28 mouse cellular contexts compared by ENCODE assay signal in genomic region chr10:53417015-53417414, GRCm38 (mm10). TPM values are rescaled to one million over a fixed set of nuclear protein-coding genes. Genes with fewer than 3 reads are reported as not detected.
DNase-seq lines count a peak whose midpoint lies in the region; ATAC-seq and TF ChIP-seq lines count a peak whose summit lies in the region.
"Had no signal": no experiment of that assay in that cellular context is flagged by ENCODE, and none has a peak within 500 bp of the region (broad histone marks: within the 10 kb centered on the region; RNA-seq: fewer than 3 reads in every experiment).

No protein-coding gene starts in this region.

- intact Hi-C loops in gastrocnemius, adult 2 months (cut with DNase I), result no loop called here
- intact Hi-C loops in left cerebral cortex, adult 2 months (cut with DNase I), result no loop called here
- intact Hi-C loops in left cerebral cortex, postnatal 10 days (cut with DNase I), result no loop called here

- no peak overlapping the region for H3K4me3 ChIP-seq in gastrocnemius, adult 2 months
- H3K4me3 ChIP-seq in left cerebral cortex, adult 2 months, result no peak overlapping the region
- no peak overlapping the region for H3K4me3 ChIP-seq in embryonic facial prominence, embryonic 14.5 days (ENCODE audit: low read depth, low read length)
- no peak overlapping the region for H3K4me3 ChIP-seq in forebrain, embryonic 16.5 days (replicated peaks; ENCODE audit: low read length)
- no peak overlapping the region for H3K4me3 ChIP-seq in midbrain, embryonic 10.5 days
- H3K4me3 ChIP-seq: embryonic facial prominence, embryonic 15.5 days; heart, embryonic 10.5 days; hindbrain, embryonic 10.5 days; myocyte; neural tube, embryonic 13.5 days; stomach, embryonic 15.5 days had no signal

- H3K27ac ChIP-seq in gastrocnemius, adult 2 months, result peak overlapping the region; percentile 6; the same call in 1 of the 2 replicates
- 0 out of 2 replicates have a peak overlapping the region, but pooled peaks have one; percentile 24 for H3K27ac ChIP-seq in left cerebral cortex, adult 2 months
- 0 out of 2 replicates have a peak overlapping the region, but pooled peaks have one; percentile 3 for H3K27ac ChIP-seq in embryonic facial prominence, embryonic 14.5 days (replicated peaks; ENCODE audit: low read depth, low read length)
- H3K27ac ChIP-seq in forebrain, embryonic 16.5 days (ENCODE audit: low read length), result no peak overlapping the region
- no peak overlapping the region for H3K27ac ChIP-seq in midbrain, embryonic 10.5 days (replicated peaks)
- H3K27ac ChIP-seq: embryonic facial prominence, embryonic 15.5 days; hindbrain, embryonic 10.5 days; stomach, embryonic 15.5 days had no signal

- WGBS in embryonic facial prominence, embryonic 14.5 days, result 56% methylated on average over 2 of the region's 2 CpGs
- WGBS in forebrain, embryonic 16.5 days, result 72% methylated on average over 2 of the region's 2 CpGs
- WGBS in midbrain, embryonic 10.5 days, result 81% methylated on average over 2 of the region's 2 CpGs

- H3K36me3 ChIP-seq in embryonic facial prominence, embryonic 14.5 days (ENCODE audit: control insufficient read depth, insufficient read depth, low read length), result no peaks in the 10 kb centered on the region
- no peaks in the 10 kb centered on the region for H3K36me3 ChIP-seq in forebrain, embryonic 16.5 days (ENCODE audit: control insufficient read depth, insufficient read depth)
- H3K36me3 ChIP-seq in midbrain, embryonic 10.5 days, result no peaks in the 10 kb centered on the region
- H3K36me3 ChIP-seq: embryonic facial prominence, embryonic 15.5 days; heart, embryonic 10.5 days; hindbrain, embryonic 10.5 days; neural tube, embryonic 13.5 days; stomach, embryonic 15.5 days had no signal

- no peak for TF ChIP-seq CTCF in gastrocnemius, adult 2 months (IDR thresholded peaks at IDR 0.05)
- TF ChIP-seq CTCF in left cerebral cortex, adult 2 months (IDR thresholded peaks at IDR 0.05), result no peak

- peaks cover 10% of the 10 kb centered on the region; the same call in 1 of the 2 replicates for H3K4me1 ChIP-seq in embryonic facial prominence, embryonic 14.5 days (ENCODE audit: control insufficient read depth, insufficient read depth, low read length)
- H3K4me1 ChIP-seq in forebrain, embryonic 16.5 days (replicated peaks; ENCODE audit: control insufficient read depth, insufficient read depth, low read length), result no peaks in the 10 kb centered on the region; the same call in 1 of the 2 replicates
- peaks cover 14% of the 10 kb centered on the region for H3K4me1 ChIP-seq in midbrain, embryonic 10.5 days

- no peaks in the 10 kb centered on the region for H3K9me3 ChIP-seq in embryonic facial prominence, embryonic 14.5 days (ENCODE audit: control insufficient read depth, low read length)
- H3K9me3 ChIP-seq in forebrain, embryonic 16.5 days (ENCODE audit: control insufficient read depth, low read length), result no peaks in the 10 kb centered on the region
- H3K9me3 ChIP-seq in midbrain, embryonic 10.5 days (replicated peaks), result no peaks in the 10 kb centered on the region
- H3K9me3 ChIP-seq: embryonic facial prominence, embryonic 15.5 days; heart, embryonic 10.5 days; hindbrain, embryonic 10.5 days; neural tube, embryonic 13.5 days; stomach, embryonic 15.5 days had no signal

- no peak for ATAC-seq in embryonic facial prominence, embryonic 14.5 days (ENCODE audit: low read depth)
- no peak for ATAC-seq in forebrain, embryonic 16.5 days
- ATAC-seq: forebrain, embryonic 14.5 days; midbrain, embryonic 16.5 days had no signal

- no peak for DNase-seq in gastrocnemius, adult 2 months
- no peak for DNase-seq in gastrocnemius, postnatal 10 days
- no peak for DNase-seq in left cerebral cortex, adult 2 months (ENCODE audit: extremely low spot score in 1 of 2, low spot score in 2 of 2)
- DNase-seq in left cerebral cortex, postnatal 10 days (ENCODE audit: extremely low spot score in 1 of 2, low spot score in 2 of 2), result no peak
- DNase-seq in 416B (ENCODE audit: low read depth), result peak; percentile 28
- DNase-seq in embryonic facial prominence, embryonic 14.5 days (ENCODE audit: low spot score), result no peak
- DNase-seq in midbrain, embryonic 10.5 days (ENCODE audit: low spot score), result no peak
- DNase-seq: adrenal gland, adult 2 months; cerebellum, adult 11-12 months; cerebellum, postnatal 10 days; gastrocnemius, postnatal 36 days; kidney, adult 11 months; kidney, postnatal 25 days; layer of hippocampus, postnatal 36 days; lung, postnatal 10 days; right cerebral cortex, adult 18-20 months; right cerebral cortex, postnatal 4 days; thymus, adult 18-20 months; thymus, postnatal 36 days had no signal

- H3K9ac ChIP-seq in embryonic facial prominence, embryonic 14.5 days (ENCODE audit: low read depth, low read length), result no peak overlapping the region
- H3K9ac ChIP-seq in forebrain, embryonic 16.5 days (replicated peaks; ENCODE audit: low read depth, low read length), result no peak overlapping the region
- H3K9ac ChIP-seq: embryonic facial prominence, embryonic 15.5 days; neural tube, embryonic 13.5 days; stomach, embryonic 15.5 days had no signal

- H3K27me3 ChIP-seq in embryonic facial prominence, embryonic 14.5 days (replicated peaks; ENCODE audit: control insufficient read depth, insufficient read depth, low read length), result no peaks in the 10 kb centered on the region
- H3K27me3 ChIP-seq in forebrain, embryonic 16.5 days (replicated peaks; ENCODE audit: control insufficient read depth, insufficient read depth, low read length), result no peaks in the 10 kb centered on the region
- H3K27me3 ChIP-seq in midbrain, embryonic 10.5 days (ENCODE audit: low read depth, poor library complexity, severe bottlenecking), result no peaks in the 10 kb centered on the region
- H3K27me3 ChIP-seq: embryonic facial prominence, embryonic 15.5 days; neural tube, embryonic 13.5 days; stomach, embryonic 15.5 days had no signal

- no peak overlapping the region for H3K4me2 ChIP-seq in embryonic facial prominence, embryonic 14.5 days (ENCODE audit: low read depth, low read length)
- no peak overlapping the region for H3K4me2 ChIP-seq in forebrain, embryonic 16.5 days (ENCODE audit: low read length)
- H3K4me2 ChIP-seq: embryonic facial prominence, embryonic 15.5 days; neural tube, embryonic 13.5 days; stomach, embryonic 15.5 days had no signal

RNA-seq across cellular contexts. Expression of gene Cep85l, which starts 37.3 kb away (rescaled TPM):
- 10 to 100 TPM; 45.6 to 62.4 TPM for total RNA-seq in gastrocnemius, adult 2 months (2021)
- total RNA-seq in gastrocnemius, postnatal 10 days (2021), result 10 to 100 TPM; 31.6 to 32.5 TPM
- total RNA-seq in left cerebral cortex, adult 2 months (2021), result 10 to 100 TPM; 21.7 to 24.5 TPM
- 10 to 100 TPM; 16.8 to 17.8 TPM for total RNA-seq in left cerebral cortex, postnatal 10 days (2021)
- polyA plus RNA-seq in embryonic facial prominence, embryonic 14.5 days (2014; fragmentation: Nextera tagmentation; extraction: Ambion mirVana), result 6.9 and 7.3 TPM in 2 replicates
- 8.3 and 9.0 TPM in 2 replicates for polyA plus RNA-seq in forebrain, embryonic 16.5 days (2015; fragmentation: Nextera tagmentation; extraction: Ambion mirVana)
- 2.7 and 3.9 TPM in 2 replicates for polyA plus RNA-seq in midbrain, embryonic 10.5 days (2016; fragmentation: Nextera tagmentation; extraction: Ambion mirVana)

Comparison
In these comparisons a context has a peak if more than half of its experiments do, and no peak if none do; other contexts are left out.
1. H3K27ac ChIP-seq: peak in gastrocnemius, adult 2 months (single experiment), left cerebral cortex, adult 2 months (single experiment) and embryonic facial prominence, embryonic 14.5 days (single experiment); none in forebrain, embryonic 16.5 days (single experiment) and midbrain, embryonic 10.5 days (single experiment).